Mouse (Mus musculus) MEL-GATA-1-ER (cell line): ENCODE data around the gene St3gal6.
"Not testable (repeated sequence)": the region's sequence is repeated elsewhere in the genome, so short reads cannot be mapped to it uniquely, and the experiment has no call there.

Source experiments
- DNase-seq: peaks from one replicate; pipeline ENCODE4 v3.0.0-alpha.2; 2012; ENCODE audit warnings: low read depth; ENCODE audit errors: extremely low read depth

Gene St3gal6

DNA sequence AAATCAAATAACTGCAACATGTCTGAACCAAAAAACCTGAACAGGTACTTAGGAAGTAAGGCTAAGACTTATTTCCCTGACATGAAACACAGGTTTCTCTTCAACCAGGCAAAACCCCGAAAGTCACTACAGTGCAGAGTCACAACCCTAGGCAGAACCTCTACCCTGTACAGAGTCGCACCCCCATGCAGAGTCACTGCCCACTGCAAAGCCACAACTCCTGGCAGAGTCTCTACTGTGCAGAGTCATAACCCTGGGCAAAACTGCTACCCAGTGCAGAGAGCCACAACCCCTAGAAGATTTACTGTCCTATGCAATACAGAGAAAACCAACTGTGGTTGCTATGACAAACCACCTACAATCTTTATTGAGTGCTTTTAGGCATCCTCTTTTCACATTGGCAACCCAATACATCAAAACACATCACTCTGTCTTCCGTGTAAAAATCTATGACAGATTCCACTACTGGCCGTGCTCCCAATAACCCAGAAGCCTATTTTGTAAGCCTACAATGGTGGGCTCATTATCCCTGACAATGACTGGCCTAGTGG is 44.1 kb downstream of the St3gal6 start:
- DNase-seq: no peak

DNA sequence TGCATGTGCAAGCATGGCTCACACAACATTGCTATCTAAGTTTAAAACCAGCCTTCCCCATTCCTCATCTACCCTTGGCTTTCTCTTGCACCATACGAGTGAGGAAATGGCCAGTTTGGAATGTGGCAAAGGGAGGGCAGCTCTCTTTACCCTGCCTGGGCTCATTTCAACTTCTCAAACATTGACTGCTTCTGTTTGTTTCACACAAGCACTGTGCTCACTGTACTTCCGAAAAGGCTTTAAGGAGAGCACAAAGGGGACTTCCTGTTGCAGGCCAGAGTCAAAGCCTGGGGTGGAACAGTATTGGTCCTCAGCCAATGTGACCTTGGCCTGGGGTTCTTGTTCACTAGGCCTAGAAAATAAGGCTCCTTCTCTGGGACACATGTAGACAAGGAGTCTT is 47.7 kb downstream of the St3gal6 start:
- no peak for DNase-seq

DNA sequence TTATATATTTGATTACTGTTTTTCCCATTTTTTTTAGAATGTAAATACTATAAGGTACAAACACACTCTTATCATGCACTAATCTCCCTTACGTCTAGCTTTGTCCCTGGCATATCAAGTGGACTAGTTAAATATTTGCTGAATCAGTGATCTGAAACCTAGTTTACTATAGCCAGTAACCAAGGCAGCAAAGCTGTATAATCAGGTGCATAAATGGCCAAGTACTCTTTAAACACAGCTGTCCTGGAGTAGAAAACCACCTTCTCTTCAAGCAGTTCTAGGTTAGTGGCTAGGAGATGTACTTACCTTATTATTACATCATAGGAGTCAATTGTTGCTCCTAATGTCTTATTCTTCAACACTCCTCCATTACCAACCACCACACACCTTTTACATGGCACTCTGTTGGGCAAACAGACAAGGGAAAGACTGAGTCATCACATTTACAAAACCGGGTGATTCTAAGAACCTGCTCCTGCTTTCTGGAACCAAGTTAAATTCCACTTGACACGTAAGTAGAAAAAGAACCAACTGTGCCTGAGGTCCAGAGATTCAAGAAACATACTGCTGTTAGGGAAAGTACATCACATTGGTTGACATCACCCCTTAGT is 48.4 kb downstream of the St3gal6 start:
- no peak for DNase-seq

DNA sequence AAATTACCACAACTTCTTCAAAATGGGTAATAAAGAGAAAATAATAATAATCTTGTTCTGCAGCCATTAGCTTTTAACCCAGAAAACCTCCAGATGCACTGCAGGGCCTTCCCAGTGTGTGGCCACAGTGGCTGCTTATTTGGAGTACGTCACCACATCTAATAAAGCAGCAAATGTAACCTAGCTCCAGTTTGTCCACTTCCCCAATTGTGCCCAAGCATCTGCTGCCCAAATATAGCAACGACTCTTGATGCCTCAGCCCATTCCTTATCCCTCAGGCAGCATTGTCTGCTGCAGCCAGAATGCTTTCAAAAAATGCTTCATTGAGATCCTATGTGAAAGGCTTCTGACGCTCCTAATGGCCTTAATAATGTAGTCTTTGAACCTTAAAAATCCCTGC is 49.2 kb downstream of the St3gal6 start:
- no peak for DNase-seq

DNA sequence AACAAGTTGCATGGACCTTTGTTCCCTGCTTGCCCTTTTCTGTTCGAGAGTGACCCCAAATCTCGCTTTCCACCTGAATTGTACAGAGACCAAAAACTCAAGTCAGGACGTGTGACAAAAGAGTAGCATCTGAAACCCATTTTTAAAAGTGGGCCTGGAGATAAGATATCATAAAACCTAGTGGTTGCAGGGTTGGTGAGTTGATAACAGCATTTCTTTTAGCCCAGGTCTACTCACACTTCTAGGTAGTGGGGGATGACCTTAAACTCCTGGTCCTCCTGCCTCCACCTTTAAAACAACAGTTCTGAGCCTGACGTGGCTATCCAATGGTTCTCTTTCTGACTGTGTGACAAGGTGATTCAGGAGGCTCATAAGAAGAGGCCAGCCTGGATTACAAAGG is 53.2 kb downstream of the St3gal6 start:
- DNase-seq: no peak

DNA sequence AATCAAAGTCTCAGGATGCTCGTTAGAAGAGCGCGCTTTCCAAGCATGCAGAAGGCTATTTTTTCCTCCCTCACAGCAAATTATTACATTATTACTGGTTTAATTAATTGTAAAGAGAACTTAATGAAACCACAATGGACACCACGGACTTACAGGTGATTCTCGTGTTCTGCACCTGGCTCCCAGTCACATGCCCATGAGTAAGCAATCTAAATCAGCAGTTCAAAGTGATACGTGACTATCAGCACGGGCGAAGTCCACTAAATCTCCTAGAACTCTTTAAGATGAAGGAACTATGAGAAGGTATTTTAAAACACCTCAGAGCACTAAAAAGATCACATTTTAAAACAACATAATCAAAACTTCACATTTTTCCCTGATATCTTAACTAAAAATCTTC is 54.0 kb downstream of the St3gal6 start:
- DNase-seq: no peak

DNA sequence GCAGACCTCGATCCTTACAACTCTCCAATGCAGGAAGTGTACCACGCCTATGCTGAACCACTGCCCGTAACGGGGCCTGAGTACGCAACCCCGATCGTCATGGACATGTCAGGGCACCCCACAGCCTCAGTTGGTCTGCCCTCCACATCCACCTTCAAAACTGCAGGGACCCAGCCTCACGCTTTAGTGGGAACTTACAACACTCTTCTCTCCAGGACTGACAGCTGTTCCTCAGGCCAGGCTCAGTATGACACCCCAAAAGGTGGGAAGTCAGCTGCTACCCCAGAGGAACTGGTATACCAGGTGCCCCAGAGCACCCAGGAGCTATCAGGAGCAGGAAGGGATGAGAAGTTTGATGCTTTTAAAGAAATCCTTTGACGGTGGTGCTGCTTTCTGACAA is 58.6 kb downstream of the St3gal6 start:
- DNase-seq: no peak

DNA sequence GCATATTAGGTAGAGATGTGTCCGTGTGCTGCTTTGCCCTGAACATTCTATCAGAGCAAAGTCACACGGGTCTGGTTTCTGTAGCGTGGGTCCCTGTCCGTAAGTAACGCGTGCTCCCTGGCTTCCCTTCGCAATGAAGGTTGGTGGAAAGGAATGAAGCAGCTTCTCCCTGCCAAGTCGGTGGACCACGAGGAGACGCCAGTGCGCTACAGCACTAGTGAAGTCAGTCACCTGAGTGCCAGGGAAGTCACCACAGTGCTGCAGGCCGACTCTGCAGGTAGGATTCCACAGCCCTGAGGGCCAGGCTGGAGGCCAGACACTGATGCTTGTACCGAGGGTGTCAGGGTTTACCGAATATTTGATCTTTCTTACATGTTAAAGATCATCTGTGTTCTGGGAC is 60.0 kb downstream of the St3gal6 start:
- no peak for DNase-seq

DNA sequence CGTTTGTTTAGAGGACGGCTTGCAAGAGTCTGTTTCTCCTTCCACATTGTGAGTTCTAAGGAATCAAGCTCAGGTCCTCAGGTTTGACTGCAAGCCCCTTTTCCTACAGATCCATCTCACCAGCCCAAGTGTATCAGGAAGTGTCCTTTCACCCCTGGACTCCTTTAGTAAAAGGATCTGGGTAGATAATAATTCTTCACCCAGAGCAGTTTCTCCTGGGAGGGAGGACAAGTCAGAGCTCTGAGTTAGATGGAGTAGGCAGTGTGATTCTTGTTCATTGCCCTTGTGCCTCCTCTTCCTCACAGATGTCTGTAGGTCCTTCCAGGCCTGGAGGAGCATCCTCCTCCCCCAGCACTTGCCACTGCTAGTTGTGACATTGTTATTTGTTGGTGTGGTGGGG is 61.5 kb downstream of the St3gal6 start:
- DNase-seq: no peak

DNA sequence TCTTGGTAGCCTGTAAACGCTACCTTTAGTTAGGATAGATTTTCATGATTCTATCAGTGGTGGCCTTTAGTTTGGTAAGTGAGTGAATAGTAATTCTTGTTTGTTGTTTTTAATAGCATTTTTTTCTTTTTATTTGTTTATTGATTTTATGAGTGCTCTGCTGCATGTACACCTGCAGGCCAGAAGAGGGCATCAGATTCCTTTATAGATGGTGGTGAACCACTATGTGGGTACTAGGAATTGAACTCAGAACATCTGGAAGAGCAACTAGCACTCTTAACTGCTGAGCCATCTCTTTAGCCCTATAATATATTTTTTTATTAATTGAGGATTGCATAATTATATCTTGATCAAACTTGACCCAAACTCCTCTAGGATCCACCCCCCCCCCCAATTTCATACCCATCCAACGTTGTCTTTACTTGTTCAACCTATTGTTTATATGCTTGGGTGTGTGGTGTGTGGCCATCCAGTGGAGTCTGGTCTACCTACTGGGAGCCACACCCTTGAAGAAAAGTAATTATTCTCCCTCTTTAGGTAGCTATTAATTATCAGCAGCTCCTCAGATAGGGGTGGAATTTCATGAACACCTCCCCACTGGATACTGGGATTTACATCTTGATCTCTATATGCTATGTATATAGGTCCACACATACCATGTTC is 62.1 kb downstream of the St3gal6 start:
- DNase-seq: no peak

DNA sequence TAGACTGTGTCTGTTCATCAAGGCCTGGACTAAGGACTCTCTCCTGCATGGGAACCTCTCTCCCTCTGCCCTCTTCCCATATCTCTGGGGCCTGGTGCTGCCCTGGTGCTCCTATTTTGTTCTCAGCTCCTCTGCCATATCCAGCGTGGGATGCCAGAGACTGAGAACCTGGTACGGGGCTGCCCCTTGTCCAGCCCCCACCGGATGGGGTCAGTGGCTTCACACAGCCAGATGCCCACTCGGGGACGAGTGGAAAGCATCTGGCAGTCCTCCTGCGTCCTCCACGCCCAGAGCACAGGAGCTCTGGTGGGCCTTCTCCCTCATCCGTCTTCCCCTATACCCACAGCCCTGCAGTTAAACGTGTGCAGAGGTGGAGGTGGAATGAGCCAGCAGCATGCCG is 63.7 kb downstream of the St3gal6 start:
- DNase-seq: no peak

DNA sequence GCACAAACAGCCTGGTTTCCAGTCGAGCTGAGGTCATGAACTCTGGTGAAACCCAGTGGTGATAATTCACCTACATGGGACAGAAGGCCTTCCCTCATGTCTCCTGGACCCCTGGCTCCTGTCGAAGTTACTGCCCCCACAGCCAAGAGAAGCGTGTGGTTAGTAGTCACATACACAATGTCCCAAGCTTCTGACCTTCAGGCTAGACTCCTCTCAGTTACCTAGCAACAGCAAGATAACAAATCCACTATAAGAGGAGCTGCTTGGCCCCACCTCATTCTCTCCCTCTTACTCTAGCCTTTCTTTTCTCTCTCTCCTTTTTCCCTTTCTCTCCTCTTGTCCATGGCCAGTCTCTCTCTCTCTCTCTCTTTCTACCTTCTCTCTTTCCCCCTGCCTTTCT is 64.1 kb downstream of the St3gal6 start:
- not testable (repeated sequence) for DNase-seq

DNA sequence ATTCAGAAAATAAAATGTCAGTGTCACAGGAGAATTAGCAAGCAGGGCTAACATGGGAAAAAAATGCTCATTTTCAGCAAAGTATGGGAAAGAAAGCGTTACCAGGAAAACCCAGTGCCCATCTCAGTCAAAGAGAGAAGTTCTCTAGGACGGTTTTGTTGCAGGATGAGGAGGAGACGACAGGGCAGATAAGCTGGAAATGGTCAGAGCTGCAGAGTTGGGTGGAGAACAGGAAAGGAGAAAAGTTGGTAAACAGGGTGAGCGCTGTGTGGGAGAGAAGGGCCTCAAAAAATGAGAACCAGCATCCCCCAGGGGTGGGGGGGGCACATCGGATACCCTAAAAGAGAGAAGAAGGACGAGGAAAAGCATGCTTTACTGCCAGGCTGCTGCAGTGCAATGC is 67.1 kb downstream of the St3gal6 start:
- peak; percentile 23 for DNase-seq

DNA sequence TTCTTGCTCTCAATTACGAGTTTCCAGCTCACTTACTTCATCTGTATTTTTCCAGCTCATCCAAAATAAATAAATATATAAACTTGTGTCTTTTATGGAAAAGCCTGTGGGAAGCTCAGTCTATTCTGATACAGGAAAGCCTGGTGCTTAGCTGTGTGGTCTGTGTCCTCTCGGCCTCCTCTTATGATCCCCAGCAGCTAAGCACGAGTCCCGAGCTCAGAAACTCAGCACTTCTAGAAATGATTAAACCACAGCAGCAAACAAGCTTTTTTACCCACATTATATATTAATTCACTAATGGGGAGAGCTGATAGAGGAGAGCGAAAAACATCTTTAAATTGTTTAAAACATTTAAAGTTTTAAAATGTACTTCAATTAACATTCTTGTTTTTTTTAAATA is 67.6 kb downstream of the St3gal6 start:
- DNase-seq: no peak

DNA sequence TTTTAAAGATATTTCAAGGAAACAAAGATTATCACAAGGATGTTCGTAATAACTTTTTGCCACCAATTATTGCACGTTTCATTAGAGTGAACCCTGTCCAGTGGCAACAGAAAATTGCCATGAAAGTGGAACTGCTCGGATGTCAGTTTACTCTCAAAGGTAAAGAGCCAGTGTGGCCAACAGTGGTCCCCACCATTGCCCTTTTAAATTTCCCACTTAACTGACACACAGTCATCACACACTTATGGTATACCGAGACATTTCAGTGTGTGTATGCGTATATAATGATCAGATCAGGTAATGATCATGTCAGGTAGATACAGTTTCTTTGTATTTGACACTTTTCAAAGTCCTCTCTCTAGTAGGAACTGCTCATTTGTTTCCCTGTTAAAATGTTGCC is 68.9 kb downstream of the St3gal6 start:
- DNase-seq: no peak

DNA sequence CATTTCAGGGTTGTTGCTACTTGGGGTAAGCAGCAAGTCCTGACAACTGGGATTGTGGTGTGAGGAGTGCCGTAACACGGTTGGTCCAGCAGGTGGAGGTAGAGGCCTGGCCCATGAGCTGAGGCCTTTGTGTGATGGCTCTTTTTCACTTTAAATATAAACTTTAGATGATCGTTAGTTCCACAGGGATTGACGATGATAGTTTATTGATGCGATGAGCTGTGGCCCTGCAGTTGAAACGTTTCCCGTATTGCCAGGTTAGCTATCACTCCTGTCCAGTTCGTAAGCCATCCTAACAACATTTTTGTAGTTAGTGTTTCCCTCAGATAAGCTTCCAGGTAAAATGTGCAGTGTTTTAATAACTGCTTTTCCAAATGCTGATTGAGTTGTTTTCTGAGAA is 69.4 kb downstream of the St3gal6 start:
- peak; percentile 62 for DNase-seq

DNA sequence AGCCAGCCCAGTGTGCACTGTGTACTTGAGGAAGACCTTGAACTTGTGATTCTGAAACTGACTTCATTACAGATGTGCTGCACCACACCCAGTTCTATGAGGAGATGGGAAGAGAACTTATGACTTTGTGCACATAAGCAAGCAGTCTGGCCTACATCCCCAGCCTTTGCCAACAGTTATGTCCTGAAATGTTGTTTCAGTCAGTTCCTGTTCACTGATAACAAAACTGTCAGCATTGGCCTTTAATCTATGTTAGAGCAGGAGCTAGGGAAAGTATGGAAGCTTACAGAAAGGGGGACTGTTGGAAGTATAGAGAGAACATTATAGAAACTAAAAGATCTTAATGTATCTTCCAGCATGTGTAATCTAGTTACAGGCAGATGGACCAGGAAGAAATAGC is 70.2 kb downstream of the St3gal6 start:
- DNase-seq: no peak

DNA sequence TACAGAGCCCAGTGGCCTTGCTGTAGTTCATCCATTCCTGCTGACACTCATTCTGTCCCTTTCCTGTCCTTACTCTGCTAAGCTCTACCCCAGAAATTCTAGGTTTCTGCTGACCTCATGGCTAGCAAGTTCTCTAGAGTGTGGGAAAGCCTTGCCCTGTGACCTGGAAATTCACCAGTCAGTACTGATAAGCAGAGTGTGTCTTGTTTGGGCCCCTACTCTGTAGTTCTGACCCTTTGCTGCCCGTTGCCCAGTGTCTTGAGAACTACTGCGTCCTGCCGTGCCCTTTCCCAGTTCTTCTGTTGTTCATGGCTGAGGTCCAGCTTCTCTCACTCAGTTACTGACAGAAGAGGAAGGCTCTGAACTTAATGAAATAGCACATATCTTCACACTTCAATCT is 70.9 kb downstream of the St3gal6 start:
- DNase-seq: no peak

DNA sequence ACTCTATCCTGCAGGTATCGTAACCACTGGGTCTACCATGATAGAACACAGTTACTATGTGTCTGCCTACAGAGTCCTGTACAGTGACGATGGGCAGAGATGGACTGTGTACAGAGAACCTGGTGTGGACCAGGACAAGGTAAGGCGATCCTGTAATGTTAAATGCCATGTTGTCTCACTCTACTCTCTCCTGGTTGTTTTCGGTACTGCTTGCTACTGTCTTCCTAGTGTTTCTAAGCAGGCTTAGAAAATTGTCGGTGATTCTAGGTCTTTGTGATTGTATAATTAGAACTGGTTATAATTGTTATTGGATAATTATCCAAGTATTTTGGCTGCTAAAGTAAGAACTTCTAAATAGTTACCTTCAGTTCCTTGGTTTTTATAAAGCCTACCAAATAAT is 72.4 kb downstream of the St3gal6 start:
- DNase-seq: no peak

DNA sequence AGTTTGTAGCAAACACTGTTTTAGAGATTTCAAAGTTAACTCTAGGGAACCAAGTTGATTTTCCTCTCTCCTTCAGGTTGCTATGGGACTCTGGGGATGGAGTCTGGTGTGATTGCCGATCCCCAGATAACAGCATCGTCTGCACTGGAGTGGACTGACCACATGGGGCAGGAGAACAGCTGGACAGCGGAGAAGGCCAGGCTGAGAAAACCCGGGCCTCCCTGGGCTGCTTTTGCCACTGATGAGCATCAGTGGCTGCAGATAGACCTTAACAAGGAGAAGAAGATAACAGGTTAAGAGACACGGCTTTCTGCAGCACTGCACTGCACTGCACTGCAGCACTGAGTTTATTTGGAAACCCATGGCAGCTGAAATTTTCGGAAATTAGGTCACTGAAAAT is 73.4 kb downstream of the St3gal6 start:
- DNase-seq: no peak

DNA sequence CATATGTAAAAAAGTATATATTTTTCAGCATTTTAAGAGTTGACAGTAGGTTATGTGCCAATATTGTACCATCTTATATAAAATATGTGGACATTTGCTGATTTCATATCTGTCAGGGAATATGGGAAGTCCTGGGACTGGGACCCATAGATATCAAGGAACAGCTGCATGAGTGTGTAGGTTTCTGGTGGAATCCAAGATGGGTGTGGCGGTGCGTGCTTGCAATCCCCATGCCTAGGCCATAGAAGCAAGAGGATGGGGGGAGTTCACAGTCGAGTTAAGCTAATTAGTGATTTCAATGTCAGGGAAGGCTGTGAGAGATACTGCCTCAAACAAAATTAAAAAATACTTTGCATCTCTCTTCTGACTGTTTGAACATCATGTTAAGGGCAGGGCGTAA is 75.0 kb downstream of the St3gal6 start:
- DNase-seq: no peak

DNA sequence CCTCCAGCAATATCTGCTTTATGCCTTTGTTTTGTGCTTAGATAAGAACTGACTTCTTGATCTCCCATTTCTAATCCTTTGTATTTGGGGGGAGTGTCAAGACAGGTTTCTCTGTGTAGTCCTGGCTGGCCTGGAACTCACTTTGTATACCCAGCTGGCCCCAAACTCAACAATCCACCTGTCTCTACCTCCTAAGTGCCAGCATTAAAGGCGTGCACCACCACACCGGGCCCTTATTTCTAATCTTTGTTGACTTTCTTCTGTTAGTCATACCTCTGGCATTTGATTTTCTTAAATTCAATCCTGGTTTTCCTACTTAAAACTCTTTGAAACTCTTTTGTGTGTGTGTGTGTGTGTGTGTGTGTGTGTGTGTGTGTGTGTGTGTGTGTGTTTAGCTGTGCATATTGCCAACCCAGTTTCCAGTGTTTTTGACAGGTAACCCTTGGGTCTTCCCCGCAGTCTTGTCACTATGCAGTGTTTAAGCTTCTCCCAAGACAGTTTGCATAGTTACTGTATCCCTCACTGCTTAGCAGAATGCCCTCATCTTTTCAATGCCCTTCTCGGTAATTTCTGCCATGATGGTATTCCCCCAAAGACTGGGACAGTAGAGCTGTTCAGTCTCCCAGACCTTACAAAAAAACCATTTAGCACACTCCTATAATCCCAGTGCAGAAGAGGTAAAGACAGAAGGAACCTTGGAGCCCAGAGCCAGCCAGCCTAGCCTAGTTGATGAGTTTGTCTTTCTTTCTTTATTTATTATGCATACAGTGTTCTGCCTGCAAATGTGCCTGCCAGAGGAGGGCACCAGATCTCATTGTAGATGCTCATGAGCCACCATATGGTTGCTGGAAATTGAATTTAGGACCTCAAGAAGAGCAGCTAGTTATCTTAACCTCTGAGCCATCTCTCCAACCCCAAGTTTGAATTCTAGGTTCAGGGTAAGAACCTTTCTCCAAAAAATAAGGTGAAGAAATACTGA is 77.5 kb downstream of the St3gal6 start:
- DNase-seq: no peak
